Comparison of ENCODE assay signal across 8 mouse cellular contexts in the genomic region with DNA sequence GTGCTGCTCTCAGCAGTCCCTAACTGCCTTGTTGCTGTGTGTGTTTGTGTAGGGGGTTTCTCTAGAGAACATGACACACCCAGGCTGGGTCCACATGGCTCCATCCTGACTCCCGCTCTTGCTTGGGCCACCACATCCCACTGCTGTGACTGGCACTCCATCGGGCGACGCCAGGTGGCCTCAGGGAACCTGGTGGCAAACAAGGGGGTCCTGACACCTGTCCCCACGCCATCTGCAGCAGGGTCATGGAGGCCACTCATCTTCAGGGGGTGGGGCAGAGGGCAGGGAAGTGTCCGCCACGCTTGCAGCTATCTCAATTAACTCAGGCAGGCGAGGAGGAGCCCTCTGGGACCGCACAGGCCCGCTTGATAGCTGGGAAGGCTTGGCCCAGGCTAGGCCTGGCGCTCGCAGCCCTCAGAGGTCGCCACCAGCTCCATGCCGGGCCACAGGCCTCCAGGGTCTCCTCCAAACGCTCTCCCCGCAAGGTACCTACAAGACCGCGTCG. TPM values are rescaled to one million over a fixed set of nuclear protein-coding genes. Genes with fewer than 3 reads are reported as not detected.
DNase-seq lines count a peak whose midpoint lies in the region; ATAC-seq and TF ChIP-seq lines count a peak whose summit lies in the region.

No protein-coding gene starts in this region.

- H3K4me3 ChIP-seq in E14TG2a.4 (replicated peaks; ENCODE audit: low read length), result peak overlapping the region; percentile 83
- H3K4me3 ChIP-seq in embryonic facial prominence, embryonic 14.5 days (ENCODE audit: low read depth, low read length), result peak overlapping the region; percentile 53
- peak overlapping the region; percentile 46 for H3K4me3 ChIP-seq in intestine, embryonic 14.5 days (ENCODE audit: low read depth, low read length)

- peak; percentile 31 for DNase-seq in gastrocnemius, postnatal 14 days
- no peak for DNase-seq in gastrocnemius, adult 8-10 months (ENCODE audit: low spot score in 2 of 2)
- DNase-seq in embryonic facial prominence, embryonic 14.5 days (ENCODE audit: low spot score), result no peak
- DNase-seq in intestine, embryonic 14.5 days (ENCODE audit: low spot score), result no peak
- DNase-seq in testis, postnatal 14 days (ENCODE audit: low spot score), result peak; percentile 59
- DNase-seq in T-cell, adult 2 months (ENCODE audit: low spot score), result no peak

- peak overlapping the region; percentile 90 for H3K4me2 ChIP-seq in embryonic facial prominence, embryonic 14.5 days (ENCODE audit: low read depth, low read length)
- H3K4me2 ChIP-seq in intestine, embryonic 14.5 days (ENCODE audit: low read length), result peak overlapping the region; percentile 80

- TF ChIP-seq CTCF in E14TG2a.4 (conservative IDR thresholded peaks at IDR 0.05; ENCODE audit: low read length), result no peak

- intact Hi-C loops in gastrocnemius, postnatal 14 days (cut with DNase I; ENCODE audit: low total_unique reads), result no loop called here

- H3K9ac ChIP-seq in embryonic facial prominence, embryonic 14.5 days (ENCODE audit: low read depth, low read length), result peak overlapping the region; percentile 64
- H3K9ac ChIP-seq in intestine, embryonic 14.5 days (ENCODE audit: low read length), result peak overlapping the region; percentile 37

- H3K27ac ChIP-seq in embryonic facial prominence, embryonic 14.5 days (replicated peaks; ENCODE audit: low read depth, low read length), result no peak overlapping the region
- no peak overlapping the region for H3K27ac ChIP-seq in intestine, embryonic 14.5 days (ENCODE audit: low read depth)

- peak; percentile 61; the same call in 1 of the 2 replicates for ATAC-seq in embryonic facial prominence, embryonic 14.5 days (ENCODE audit: low read depth)
- ATAC-seq in intestine, embryonic 14.5 days (replicated peaks; ENCODE audit: low FRiP score, low TSS enrichment, low read depth), result peak; percentile 51
- peak; percentile 18; the same call in 1 of the 2 replicates for ATAC-seq in megakaryocyte progenitor cell, adult 5-6 weeks (replicated peaks; ENCODE audit: poor library complexity)

- H3K9me3 ChIP-seq in E14TG2a.4 (ENCODE audit: low read length), result peaks cover 7% of the 10 kb centered on the region
- H3K9me3 ChIP-seq in embryonic facial prominence, embryonic 14.5 days (ENCODE audit: control insufficient read depth, low read length), result no peaks in the 10 kb centered on the region; the same call in 1 of the 2 replicates
- H3K9me3 ChIP-seq in intestine, embryonic 14.5 days (ENCODE audit: control insufficient read depth, low read length), result no peaks in the 10 kb centered on the region

- H3K27me3 ChIP-seq in E14TG2a.4 (ENCODE audit: insufficient read depth, low read length), result peaks cover 28% of the 10 kb centered on the region
- H3K27me3 ChIP-seq in embryonic facial prominence, embryonic 14.5 days (replicated peaks; ENCODE audit: control insufficient read depth, insufficient read depth, low read length), result 0 out of 2 replicates have a peak, but pooled peaks cover 10% of the 10 kb centered on the region
- 0 out of 2 replicates have a peak, but pooled peaks cover 5% of the 10 kb centered on the region for H3K27me3 ChIP-seq in intestine, embryonic 14.5 days (replicated peaks; ENCODE audit: control insufficient read depth, insufficient read depth, low read length)

- no peaks in the 10 kb centered on the region for H3K36me3 ChIP-seq in E14TG2a.4 (ENCODE audit: insufficient read depth, low read length)
- H3K36me3 ChIP-seq in embryonic facial prominence, embryonic 14.5 days (ENCODE audit: control insufficient read depth, insufficient read depth, low read length), result no peaks in the 10 kb centered on the region
- no peaks in the 10 kb centered on the region for H3K36me3 ChIP-seq in intestine, embryonic 14.5 days (ENCODE audit: control insufficient read depth, insufficient read depth, low read length)

- 11% methylated on average over 15 of the region's 19 CpGs for WGBS in embryonic facial prominence, embryonic 14.5 days
- WGBS in intestine, embryonic 14.5 days, result 12% methylated on average over 19 of the region's 19 CpGs

- peaks cover 26% of the 10 kb centered on the region for H3K4me1 ChIP-seq in E14TG2a.4 (replicated peaks; ENCODE audit: low read depth, low read length)
- peaks cover 4% of the 10 kb centered on the region; the same call in 1 of the 2 replicates for H3K4me1 ChIP-seq in embryonic facial prominence, embryonic 14.5 days (ENCODE audit: control insufficient read depth, insufficient read depth, low read length)
- peaks cover 6% of the 10 kb centered on the region; the same call in 1 of the 2 replicates for H3K4me1 ChIP-seq in intestine, embryonic 14.5 days (replicated peaks; ENCODE audit: control insufficient read depth, insufficient read depth, low read length)

RNA-seq across cellular contexts. Expression of a gene that starts 0.5 kb away (rescaled TPM):
- total RNA-seq in gastrocnemius, postnatal 14 days (2021), result 1 to 10 TPM; 5.7 TPM
- 1 to 10 TPM; 7.2 to 9.5 (median 8.8) TPM for total RNA-seq in gastrocnemius, adult 8-10 months (2022)
- polyA plus RNA-seq in embryonic facial prominence, embryonic 14.5 days (2014; fragmentation: Nextera tagmentation; extraction: Ambion mirVana), result 2.1 and 2.3 TPM in 2 replicates
- polyA plus RNA-seq in intestine, embryonic 14.5 days (2014; fragmentation: Nextera tagmentation; extraction: Ambion mirVana), result 1.5 and 1.8 TPM in 2 replicates
- total RNA-seq in megakaryocyte progenitor cell, adult 5-6 weeks (2015), result 0.35 and 0.54 TPM in 2 replicates
- total RNA-seq in megakaryocyte progenitor cell, adult 5-6 weeks (2017), result 0.25 and 0.61 TPM in 2 replicates

RNA-seq across cellular contexts. Expression of a gene that starts 17.0 kb away (rescaled TPM):
- total RNA-seq in gastrocnemius, postnatal 14 days (2021), result 1 to 10 TPM; 6.8 to 8.8 TPM
- total RNA-seq in gastrocnemius, adult 8-10 months (2022), result 10 to 100 TPM; 15.4 to 19.7 (median 17.3) TPM
- 14.3 and 16.1 TPM in 2 replicates for polyA plus RNA-seq in embryonic facial prominence, embryonic 14.5 days (2014; fragmentation: Nextera tagmentation; extraction: Ambion mirVana)
- polyA plus RNA-seq in intestine, embryonic 14.5 days (2014; fragmentation: Nextera tagmentation; extraction: Ambion mirVana), result 17.1 and 18.0 TPM in 2 replicates
- total RNA-seq in megakaryocyte progenitor cell, adult 5-6 weeks (2015), result 2.9 and 3.7 TPM in 2 replicates
- total RNA-seq in megakaryocyte progenitor cell, adult 5-6 weeks (2017), result 11.9 and 13.3 TPM in 2 replicates

RNA-seq across cellular contexts. Expression of a gene that starts 20.8 kb away (rescaled TPM):
- 10 to 100 TPM; 42.8 to 46.5 TPM for total RNA-seq in gastrocnemius, postnatal 14 days (2021)
- 10 to 100 TPM; 36.7 to 46.8 (median 44.1) TPM for total RNA-seq in gastrocnemius, adult 8-10 months (2022)
- polyA plus RNA-seq in embryonic facial prominence, embryonic 14.5 days (2014; fragmentation: Nextera tagmentation; extraction: Ambion mirVana), result 76.5 and 77.5 TPM in 2 replicates
- polyA plus RNA-seq in intestine, embryonic 14.5 days (2014; fragmentation: Nextera tagmentation; extraction: Ambion mirVana), result 93.8 and 99.9 TPM in 2 replicates
- total RNA-seq in megakaryocyte progenitor cell, adult 5-6 weeks (2015), result 70.6 and 80.7 TPM in 2 replicates
- total RNA-seq in megakaryocyte progenitor cell, adult 5-6 weeks (2017), result 114 and 139 TPM in 2 replicates

Comparison
In these comparisons a context has a peak if more than half of its experiments do, and no peak if none do; other contexts are left out.
1. DNase-seq: peak in gastrocnemius, postnatal 14 days (single experiment) and testis, postnatal 14 days (single experiment); none in gastrocnemius, adult 8-10 months (0 of 2), embryonic facial prominence, embryonic 14.5 days (single experiment), intestine, embryonic 14.5 days (single experiment) and T-cell, adult 2 months (single experiment).
2. RNA of a gene that starts 0.5 kb away (total RNA-seq): 7.2 to 9.5 TPM in gastrocnemius, adult 8-10 months and 5.7 TPM in gastrocnemius, postnatal 14 days; 0.25 to 0.61 TPM in megakaryocyte progenitor cell, adult 5-6 weeks; every median in the first group is over 4 times any median in the second.
3. Peak in every context shown above with its lines, with median percentiles within 50 percentile points of each other: H3K4me3 ChIP-seq and ATAC-seq.